Mouse (Mus musculus) testis, adult 2 months (tissue): ENCODE data around the gene Brwd1.
"Not testable (repeated sequence)": the region's sequence is repeated elsewhere in the genome, so short reads cannot be mapped to it uniquely, and the experiment has no call there.

Experiments used
- CTCF ChIP-seq: fragments of 200-500 bp; IDR thresholded peaks from 2 replicates; pipeline ENCODE4 v1.5.1; 2012; ENCODE audit warnings: low read depth, mild to moderate bottlenecking, inconsistent platforms, low read length, moderate library complexity; ENCODE audit not compliant: control insufficient read depth, insufficient read depth, insufficient replicate concordance
- POLR2A ChIP-seq: fragments of 200-500 bp; IDR thresholded peaks from 2 replicates; pipeline ENCODE4 v1.6.1; 2012; ENCODE audit warnings: low read depth, mild to moderate bottlenecking, inconsistent platforms, low read length, moderate library complexity; ENCODE audit not compliant: control insufficient read depth

DNA sequence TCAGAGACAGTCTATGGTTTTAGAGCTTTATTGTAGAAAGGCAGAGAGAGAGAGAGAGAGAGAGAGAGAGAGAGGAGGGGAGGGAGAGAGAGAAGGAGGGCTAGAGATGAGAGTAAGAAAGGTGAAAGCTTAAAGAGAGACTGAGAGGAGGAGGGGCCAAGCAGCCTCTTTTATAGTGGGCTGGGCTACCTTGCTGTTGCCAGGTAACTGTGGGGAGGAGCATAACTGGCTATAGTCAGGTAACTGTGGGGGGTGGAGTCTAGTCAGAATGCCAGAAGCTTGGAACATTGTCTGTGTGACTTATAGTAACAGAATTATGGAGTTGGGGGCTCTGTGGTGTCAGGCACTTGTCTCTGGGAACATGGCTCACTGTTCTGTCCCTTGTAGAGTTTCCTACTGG is 15.5 kb upstream of the Brwd1 start:
- not testable (repeated sequence) for TF ChIP-seq CTCF
- peak; percentile 26; the same call in 1 of the 2 replicates for TF ChIP-seq POLR2A
